Mouse (Mus musculus) CD4-positive, CD25-positive, alpha-beta regulatory T cell, adult 4 months (primary cell): ENCODE data around the gene Fchsd2. TPM values are rescaled to one million over a fixed set of nuclear protein-coding genes. Genes with fewer than 3 reads are reported as not detected.

Experiments
- ATAC-seq: one replicate; pipeline ENCODE4 v1.8.0; 2017
- polyA plus RNA-seq, 2 experiments: library from polyadenylated mRNA; unstranded; fragments of 100-300 nt; shearing (Covaris generic); gene quantifications; one replicate each; pipeline ENCODE4 v1.2.1; 2017

The Fchsd2 gene
- polyA plus RNA-seq, 2 experiments from 2014 or later: 38.9 to 44.1 TPM

- ATAC-seq: no peak
These were observed 198.5 kb downstream of the Fchsd2 start for GRCm38 (mm10) chr7:101291211-101291610.

DNA sequence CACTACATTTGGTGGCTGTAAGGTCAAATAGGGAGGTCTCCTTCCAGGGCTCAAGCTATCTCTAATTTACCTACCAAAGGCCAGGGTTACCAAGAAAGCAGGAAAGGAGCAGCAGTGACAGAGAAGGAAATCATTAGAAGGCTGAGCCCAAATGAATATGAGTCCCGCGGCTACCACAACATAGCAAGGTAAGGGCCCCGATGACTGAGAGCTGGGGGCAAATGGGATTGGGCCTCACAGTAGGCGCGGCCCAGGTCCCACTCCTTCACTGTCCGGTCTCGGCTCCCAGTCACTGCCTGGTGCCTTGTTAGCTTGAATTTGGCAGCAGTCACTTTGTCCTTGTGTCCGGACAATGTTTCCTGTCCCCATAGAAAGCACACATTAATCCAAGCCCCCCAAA lies 199.0 kb downstream of the Fchsd2 start:
- ATAC-seq: no peak

DNA sequence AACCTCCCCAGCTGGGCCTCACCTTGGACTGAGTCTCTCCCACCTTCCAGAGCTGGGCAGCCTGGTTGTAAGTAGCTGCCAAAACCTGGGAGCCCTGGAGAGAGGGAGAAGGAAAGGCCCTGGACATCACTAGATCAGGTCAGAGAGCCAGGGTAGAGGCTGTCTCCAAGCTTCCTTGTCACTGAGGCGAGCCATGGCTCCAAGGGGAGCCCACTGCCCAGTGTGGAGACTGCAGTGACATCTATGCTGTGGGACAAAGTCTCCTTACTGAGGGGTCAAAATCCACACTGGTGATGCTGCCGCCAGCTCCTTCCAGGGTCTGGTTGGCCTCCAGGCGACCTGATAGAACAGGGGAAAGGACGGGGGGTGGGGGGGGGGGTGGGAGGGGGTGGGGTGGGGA lies 199.4 kb downstream of the Fchsd2 start:
- ATAC-seq: no peak

DNA sequence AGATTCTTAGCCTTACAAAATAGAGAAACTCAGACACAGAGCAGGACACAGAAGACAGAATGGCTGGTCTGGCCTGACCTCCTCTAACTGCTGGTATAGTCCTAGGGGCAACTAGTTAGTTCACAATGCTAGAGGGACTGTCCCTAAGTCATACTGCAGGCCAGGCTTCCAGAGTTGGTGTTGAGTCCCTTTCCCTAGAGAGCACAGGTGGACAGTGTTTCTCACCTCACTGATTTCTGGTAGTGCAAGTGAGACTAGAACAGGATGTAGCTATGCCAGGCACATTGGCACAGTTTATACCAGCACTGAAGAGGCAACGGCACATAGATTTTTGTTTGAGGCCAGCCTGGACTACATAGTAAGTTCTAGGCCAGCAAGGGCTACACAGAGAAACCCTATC lies 200.0 kb downstream of the Fchsd2 start:
- ATAC-seq: no peak

DNA sequence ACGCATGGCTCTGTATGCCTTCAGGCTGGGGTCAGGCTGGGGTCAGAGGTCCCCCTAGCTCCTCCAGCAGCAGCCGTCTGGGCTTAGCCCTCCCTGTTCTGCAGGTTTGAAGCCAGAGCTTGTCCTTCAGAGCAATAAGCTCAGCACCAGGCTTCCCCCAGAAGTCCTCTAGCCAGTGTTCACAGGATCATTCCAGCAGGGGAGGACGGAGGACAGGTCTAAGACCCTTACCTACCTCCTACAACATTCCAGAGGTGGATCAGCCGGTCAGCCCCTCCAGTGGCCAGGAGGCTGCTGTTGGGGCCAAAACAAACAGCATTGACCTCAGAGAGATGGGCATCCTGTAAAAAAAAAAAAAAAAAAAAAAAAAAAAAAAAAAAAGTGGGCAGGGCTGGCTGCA lies 200.5 kb downstream of the Fchsd2 start:
- no peak for ATAC-seq

DNA sequence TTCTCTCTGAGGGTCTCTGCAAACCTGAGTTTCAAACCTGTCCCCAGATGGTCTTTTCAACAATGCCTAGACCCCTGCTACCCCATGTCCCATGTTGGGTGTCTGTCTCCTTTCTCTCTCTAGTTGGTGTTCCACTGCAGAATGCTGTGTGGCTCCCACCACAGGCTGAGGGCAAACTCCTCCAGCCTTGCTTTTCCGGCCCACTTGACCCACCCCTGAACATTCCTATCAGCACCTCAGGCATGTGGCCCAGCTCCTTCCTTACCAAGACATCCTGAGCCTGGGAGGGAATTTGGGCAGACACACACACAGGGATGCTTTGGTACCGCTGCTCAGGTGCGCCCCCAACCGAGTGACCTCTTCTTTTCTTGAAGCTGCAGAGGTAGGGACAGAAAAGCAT lies 200.9 kb downstream of the Fchsd2 start:
- no peak for ATAC-seq

- no peak for ATAC-seq
These were observed 202.8 kb downstream of the Fchsd2 start for GRCm38 (mm10) chr7:101295438-101295837.

DNA sequence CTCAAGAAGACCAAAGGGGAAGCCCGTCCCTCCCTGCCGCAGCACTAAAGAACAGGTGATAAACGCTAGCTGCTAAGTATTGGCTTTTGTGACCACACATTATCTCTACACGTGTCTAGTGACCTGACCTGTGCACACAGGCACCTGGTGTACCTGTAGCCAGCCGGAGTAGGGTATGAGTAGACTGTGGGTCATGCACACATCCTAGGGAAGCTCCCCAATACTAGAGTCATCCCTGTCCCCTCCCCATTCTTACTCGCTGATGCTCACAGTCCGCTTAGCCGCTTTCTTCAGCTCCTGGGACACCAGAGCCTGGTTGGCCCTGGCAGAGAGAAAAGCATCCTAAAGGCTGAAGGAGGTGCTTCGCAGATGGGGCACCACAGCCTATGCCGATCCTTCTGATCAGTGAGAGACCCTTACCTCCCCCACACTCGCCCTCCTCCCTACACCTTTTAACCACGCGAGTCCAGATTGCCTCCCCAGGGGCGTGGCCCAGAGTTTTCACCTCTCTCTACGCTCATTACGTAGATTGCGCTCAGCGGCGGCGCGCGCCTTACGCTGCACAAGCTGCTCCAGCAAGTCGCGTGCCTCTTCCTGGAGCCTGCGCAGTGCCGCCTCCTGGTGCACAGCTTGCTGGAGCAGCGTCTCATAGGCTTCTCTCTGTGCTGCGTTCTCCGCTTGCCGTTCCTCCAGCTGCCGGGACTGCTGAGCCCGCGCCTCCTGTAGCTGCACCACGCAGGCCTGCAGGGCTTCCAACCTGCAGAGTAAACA lies 203.8 kb downstream of the Fchsd2 start:
- ATAC-seq: no peak

GRCm38 (mm10) chr7:101297023-101297405 lies 204.4 kb downstream of the Fchsd2 start:
- no peak for ATAC-seq

GRCm38 (mm10) chr7:101298375-101298774 lies 205.7 kb downstream of the Fchsd2 start:
- ATAC-seq: no peak

- peak; percentile 46 for ATAC-seq
These were observed 208.8 kb downstream of the Fchsd2 start for GRCm38 (mm10) chr7:101301361-101301880.

GRCm38 (mm10) chr7:101301881-101302456 lies 209.3 kb downstream of the Fchsd2 start, which contains the start of gene Atg16l2:
Gene Atg16l2 (minus strand): TSS chr7:101302251.
- peak; percentile 89 for ATAC-seq

- no peak for ATAC-seq
These were observed 210.0 kb downstream of the Fchsd2 start for GRCm38 (mm10) chr7:101302691-101303090.

GRCm38 (mm10) chr7:101306841-101307240 lies 214.2 kb downstream of the Fchsd2 start:
- no peak for ATAC-seq

GRCm38 (mm10) chr7:101309985-101310326 lies 217.3 kb downstream of the Fchsd2 start:
- ATAC-seq: no peak

- peak; percentile 93 for ATAC-seq
These were observed 217.8 kb downstream of the Fchsd2 start for GRCm38 (mm10) chr7:101310327-101311028.

GRCm38 (mm10) chr7:101311061-101311460 lies 218.4 kb downstream of the Fchsd2 start:
- no peak for ATAC-seq

GRCm38 (mm10) chr7:101313033-101313432 lies 220.4 kb downstream of the Fchsd2 start:
- no peak for ATAC-seq

- ATAC-seq: no peak
These were observed 221.7 kb downstream of the Fchsd2 start for GRCm38 (mm10) chr7:101314396-101314795.

- no peak for ATAC-seq
These were observed 223.0 kb downstream of the Fchsd2 start for GRCm38 (mm10) chr7:101315699-101316098.

GRCm38 (mm10) chr7:101316591-101317001 lies 223.9 kb downstream of the Fchsd2 start:
- ATAC-seq: no peak

GRCm38 (mm10) chr7:101317014-101317413 lies 224.4 kb downstream of the Fchsd2 start, which contains the start of gene Stard10:
Gene Stard10 (plus strand): TSS chr7:101317086.
- ATAC-seq: no peak

- ATAC-seq: no peak
These were observed 226.2 kb downstream of the Fchsd2 start for GRCm38 (mm10) chr7:101318848-101319247.
